Mouse (Mus musculus) hindbrain, embryonic 10.5 days (tissue): ENCODE results near the gene Atp6v1g2. TPM values are rescaled to one million over a fixed set of nuclear protein-coding genes. Genes with fewer than 3 reads are reported as not detected.

Experiments used
- DNase-seq: peaks from one replicate; pipeline ENCODE4 v3.0.0-alpha.2; 2017; ENCODE audit warnings: low spot score
- H3K27ac ChIP-seq: fragments of 300-500 bp; sonication (generic); 2 replicates; pipeline ENCODE4 v1.5.1; 2016; ENCODE audit warnings: mild to moderate bottlenecking, moderate library complexity
- H3K27me3 ChIP-seq: fragments of 300-500 bp; sonication (generic); 2 replicates; pipeline ENCODE4 v1.6.1; 2016; ENCODE audit warnings: mild to moderate bottlenecking; ENCODE audit not compliant: poor library complexity, insufficient read depth, severe bottlenecking
- H3K36me3 ChIP-seq: fragments of 300-500 bp; sonication (generic); 2 replicates; pipeline ENCODE4 v1.6.1; 2016; ENCODE audit warnings: mild to moderate bottlenecking, moderate library complexity
- H3K4me1 ChIP-seq: fragments of 300-500 bp; sonication (generic); replicated peaks from 2 replicates; pipeline ENCODE4 v1.6.1; 2016; ENCODE audit warnings: mild to moderate bottlenecking
- H3K4me3 ChIP-seq: fragments of 300-500 bp; sonication (generic); 2 replicates; pipeline ENCODE4 v1.5.1; 2016; ENCODE audit warnings: mild to moderate bottlenecking, moderate library complexity
- H3K9me3 ChIP-seq: fragments of 300-500 bp; sonication (generic); 2 replicates; pipeline ENCODE4 v1.6.1; 2016; ENCODE audit warnings: mild to moderate bottlenecking, moderate library complexity
- WGBS: fragments of 180-500 bp; shearing (Covaris S2); methylation state at CpG from one replicate; pipeline ENCODE4 v1.1.7; 2016; 5-methylcytosine and 5-hydroxymethylcytosine counted together
- polyA plus RNA-seq: library from polyadenylated mRNA; unstranded; fragments of >200 nt; fragmentation: Nextera tagmentation; extraction: Ambion mirVana; gene quantifications from 2 replicates; pipeline ENCODE4 v1.2.1, GENCODE M21; 2016

Atp6v1g2 gene
- polyA plus RNA-seq, 1 experiment from 2014 or later = 12.9 TPM

DNA sequence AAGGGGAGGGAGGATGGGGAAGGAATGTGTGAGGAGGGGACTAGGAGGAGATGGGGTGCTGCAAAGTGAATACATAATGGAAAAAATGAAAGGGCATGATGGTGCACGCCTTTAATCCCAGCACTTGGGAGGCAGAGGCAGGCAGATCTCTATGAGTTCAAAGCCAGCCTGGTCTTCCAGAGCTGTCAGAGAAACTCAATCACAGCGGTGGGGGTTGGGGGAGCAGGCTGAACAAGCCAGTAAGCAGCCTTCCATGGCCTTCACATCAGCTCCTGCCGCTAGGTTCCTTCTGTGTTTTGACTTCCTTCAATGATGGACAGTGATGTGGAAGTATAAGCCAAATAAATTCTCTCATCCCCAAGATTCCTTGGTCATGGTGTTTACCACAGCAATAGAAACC is 21.8 kb downstream of the Atp6v1g2 start:
- Histone ChIP-seq H3K9me3 (no peaks in the 10 kb centered on the region), H3K27ac (no peak overlapping the region), H3K36me3 (peaks cover 43% of the 10 kb centered on the region), H3K4me3 (no peak overlapping the region), H3K4me1 (peaks cover 4% of the 10 kb centered on the region), H3K27me3 (peaks cover 8% of the 10 kb centered on the region; the same call in 1 of the 2 replicates)
- DNase-seq = no peak
- WGBS = 66% methylated on average over 3 of the region's 3 CpGs

DNA sequence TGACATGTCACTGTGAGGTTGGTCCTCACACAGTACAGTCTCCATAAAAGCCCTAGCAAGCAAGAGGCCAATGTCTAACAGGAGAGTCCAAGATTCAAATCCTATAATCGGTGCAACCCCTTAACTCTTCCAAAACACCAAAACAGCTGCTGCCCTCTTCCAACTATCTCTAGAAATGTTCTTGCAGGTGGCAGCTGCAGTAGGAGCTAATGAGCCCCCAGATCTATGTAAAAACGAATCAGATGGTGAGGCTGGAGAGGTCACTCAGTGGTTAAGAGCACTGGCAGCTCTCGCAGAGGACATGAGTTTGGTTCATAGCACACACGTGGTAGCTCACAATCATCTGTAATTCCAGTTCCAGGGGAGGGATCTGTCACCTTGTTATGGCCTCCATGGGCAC is 22.2 kb downstream of the Atp6v1g2 start:
- H3K9me3 ChIP-seq = no peaks in the 10 kb centered on the region
- H3K4me3 ChIP-seq = no peak overlapping the region
- peaks cover 8% of the 10 kb centered on the region; the same call in 1 of the 2 replicates for H3K27me3 ChIP-seq
- WGBS = 73% methylated on average over 4 of the region's 4 CpGs
- H3K27ac ChIP-seq = no peak overlapping the region
- no peak for DNase-seq
- peaks cover 4% of the 10 kb centered on the region for H3K4me1 ChIP-seq
- peaks cover 39% of the 10 kb centered on the region for H3K36me3 ChIP-seq

DNA sequence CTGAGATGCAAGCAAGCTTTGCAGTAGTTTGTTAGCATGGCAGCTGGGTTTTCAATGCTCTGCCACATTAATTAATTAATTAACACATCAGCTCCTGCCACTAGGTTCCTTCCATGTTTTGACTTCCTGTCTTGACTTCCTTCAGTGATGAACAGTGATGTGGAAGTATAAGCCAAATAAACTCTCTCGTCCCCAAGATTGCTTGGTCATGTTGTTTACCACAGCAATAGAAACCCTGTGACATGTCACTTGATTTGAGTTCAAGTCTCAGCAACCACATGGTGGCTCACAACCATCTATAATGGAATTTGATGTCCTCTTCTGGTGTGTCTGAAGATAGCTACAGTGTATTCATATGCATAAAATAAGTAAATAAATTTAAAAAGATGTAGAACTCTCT is 23.9 kb downstream of the Atp6v1g2 start:
- peaks cover 24% of the 10 kb centered on the region for H3K36me3 ChIP-seq
- WGBS = 85% methylated on average over 1 of the region's 1 CpGs

DNA sequence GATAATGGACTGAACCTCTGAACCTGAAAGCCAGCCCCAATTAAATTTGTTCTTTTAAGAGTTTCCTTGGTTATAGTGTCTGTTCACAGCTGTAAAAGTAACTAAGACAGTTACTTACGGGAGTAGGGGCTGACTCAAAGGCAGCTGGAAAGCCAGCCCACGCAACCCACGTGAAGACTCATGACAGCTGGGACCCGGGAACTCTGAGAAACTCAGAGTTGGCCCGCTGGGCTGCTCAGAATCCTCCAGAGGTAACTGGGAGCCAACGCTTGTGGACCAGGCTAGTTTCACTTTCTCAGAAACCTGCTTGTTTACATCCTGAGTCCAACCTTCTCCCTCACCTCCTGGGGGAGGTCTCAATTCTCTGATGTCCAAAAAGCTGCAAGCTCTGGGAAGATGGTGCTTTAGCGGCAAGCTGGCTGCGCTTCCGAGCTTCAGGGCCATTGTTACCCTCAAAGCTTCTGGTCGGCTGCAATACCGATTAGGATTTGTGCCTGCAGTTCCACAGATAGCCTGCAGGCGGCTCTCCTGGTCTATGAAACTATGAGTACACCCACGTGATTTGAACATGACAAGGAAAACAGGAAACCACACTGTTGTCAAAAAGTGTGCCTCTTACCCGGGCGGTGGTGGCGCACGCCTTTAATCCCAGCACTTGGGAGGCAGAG is 24.5 kb downstream of the Atp6v1g2 start:
- H3K36me3 ChIP-seq = peaks cover 18% of the 10 kb centered on the region

More for the DNA sequence above, 23.9 kb downstream of the Atp6v1g2 start:
- peaks cover 18% of the 10 kb centered on the region for H3K27me3 ChIP-seq
- H3K27ac ChIP-seq = no peak overlapping the region
- H3K9me3 ChIP-seq = no peaks in the 10 kb centered on the region
- DNase-seq = no peak
- no peak overlapping the region for H3K4me3 ChIP-seq
- H3K4me1 ChIP-seq = peaks cover 9% of the 10 kb centered on the region

DNA sequence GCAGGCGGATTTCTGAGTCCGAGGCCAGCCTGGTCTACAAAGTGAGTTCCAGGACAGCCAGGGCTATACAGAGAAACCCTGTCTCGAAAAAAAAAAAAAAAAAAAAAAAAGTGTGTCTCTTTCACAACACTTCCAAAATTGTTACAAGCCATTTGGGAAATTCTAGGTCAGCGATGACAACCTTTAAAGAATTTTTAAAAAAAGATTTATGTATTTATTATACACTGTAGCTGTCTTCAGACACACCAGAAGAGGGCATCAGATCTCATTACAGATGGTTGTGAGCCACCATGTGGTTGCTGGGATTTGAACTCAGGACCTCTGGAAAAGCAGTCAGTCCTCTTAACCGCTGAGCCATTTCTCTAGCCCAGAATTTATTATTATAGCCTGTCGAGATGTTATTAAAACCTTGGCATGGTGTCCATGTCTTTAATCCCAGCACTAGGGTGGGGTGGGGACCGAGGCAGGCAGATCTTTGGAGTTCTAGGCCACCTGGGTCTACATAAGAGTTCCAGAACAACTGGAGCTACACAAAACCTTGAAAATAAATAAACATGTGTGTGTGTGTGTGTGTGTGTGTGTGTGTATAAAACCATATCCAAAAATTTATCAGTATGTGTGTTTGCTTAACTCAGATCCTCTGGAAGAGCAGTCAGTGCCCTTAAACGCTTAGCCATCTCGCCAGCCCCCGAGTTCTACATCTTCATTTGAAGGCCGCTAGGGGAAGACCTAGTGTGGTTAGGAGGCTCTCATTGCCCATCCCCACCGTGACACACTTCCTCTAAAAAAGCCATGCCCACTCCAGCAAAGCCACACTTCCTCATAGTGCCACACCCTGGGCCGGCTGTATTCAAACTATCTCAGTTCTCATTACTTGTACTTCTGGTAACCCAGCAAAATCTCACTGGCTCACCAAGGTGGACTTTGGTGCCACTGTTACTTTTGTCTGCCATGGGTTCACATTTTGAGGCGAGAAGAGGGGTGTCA is 25.3 kb downstream of the Atp6v1g2 start:
- no peaks in the 10 kb centered on the region for H3K9me3 ChIP-seq
- H3K4me3 ChIP-seq = no peak overlapping the region
- H3K27me3 ChIP-seq = peaks cover 32% of the 10 kb centered on the region
- H3K4me1 ChIP-seq = peaks cover 21% of the 10 kb centered on the region
- no peak overlapping the region for H3K27ac ChIP-seq
- peaks cover 10% of the 10 kb centered on the region for H3K36me3 ChIP-seq
- DNase-seq = no peak
- WGBS = 69% methylated on average over 13 of the region's 14 CpGs

More for the DNA sequence above, 24.5 kb downstream of the Atp6v1g2 start:
- Histone ChIP-seq H3K4me3 (peak overlapping the region; percentile 40), H3K9me3 (no peaks in the 10 kb centered on the region), H3K27me3 (peaks cover 24% of the 10 kb centered on the region), H3K4me1 (peaks cover 13% of the 10 kb centered on the region), H3K27ac (peak overlapping the region; percentile 47; the same call in 1 of the 2 replicates)
- 16% methylated on average over 17 of the region's 17 CpGs for WGBS
- DNase-seq = peak; percentile 89

DNA sequence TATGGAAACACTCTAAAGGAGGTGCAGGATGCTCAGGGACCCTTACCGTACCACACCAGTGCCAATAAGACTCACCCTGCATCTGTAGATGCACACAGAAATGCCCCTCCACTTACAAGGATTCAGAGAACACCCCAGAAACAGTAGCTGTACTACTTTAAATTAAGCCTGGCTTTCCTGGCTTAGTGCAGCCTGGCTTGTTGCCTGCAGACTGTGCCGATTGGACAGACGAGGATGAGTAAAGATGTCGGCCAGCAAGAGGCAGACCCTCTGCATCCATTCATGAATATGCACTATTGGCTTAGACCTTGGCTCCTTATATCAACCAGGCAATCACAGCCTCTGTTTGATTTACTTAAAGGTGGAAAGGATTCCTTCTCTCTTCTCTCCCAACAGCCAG is 26.2 kb downstream of the Atp6v1g2 start:
- Histone ChIP-seq H3K4me1 (peaks cover 26% of the 10 kb centered on the region), H3K27ac (no peak overlapping the region), H3K27me3 (peaks cover 40% of the 10 kb centered on the region), H3K9me3 (no peaks in the 10 kb centered on the region), H3K36me3 (peaks cover 1% of the 10 kb centered on the region; the same call in 1 of the 2 replicates), H3K4me3 (no peak overlapping the region)
- no peak for DNase-seq
- 80% methylated on average over 4 of the region's 4 CpGs for WGBS

DNA sequence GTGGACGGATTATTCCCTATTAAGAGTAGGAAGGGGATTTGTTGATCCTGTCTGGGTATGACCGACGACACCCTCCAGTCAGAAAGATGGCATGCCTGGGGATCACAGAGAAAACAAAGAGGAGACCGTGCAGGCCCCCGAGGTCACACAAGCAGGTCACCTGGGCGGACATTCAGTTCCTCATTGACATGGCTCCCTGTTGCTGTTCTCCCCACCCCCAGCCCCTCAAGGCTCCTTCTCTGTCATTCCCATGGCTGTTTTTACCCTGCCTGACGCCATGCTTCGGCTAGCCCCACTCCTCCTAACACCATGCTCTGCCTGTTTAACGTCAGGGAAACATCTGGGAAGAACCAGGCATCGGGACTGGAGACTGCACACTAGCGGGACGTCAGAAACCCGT is 28.2 kb downstream of the Atp6v1g2 start:
- 66% methylated on average over 13 of the region's 13 CpGs for WGBS
- H3K27me3 ChIP-seq = peaks cover 52% of the 10 kb centered on the region
- no peaks in the 10 kb centered on the region for H3K36me3 ChIP-seq
- no peak overlapping the region for H3K4me3 ChIP-seq
- H3K27ac ChIP-seq = no peak overlapping the region
- no peaks in the 10 kb centered on the region for H3K9me3 ChIP-seq
- no peak for DNase-seq
- peaks cover 26% of the 10 kb centered on the region for H3K4me1 ChIP-seq

DNA sequence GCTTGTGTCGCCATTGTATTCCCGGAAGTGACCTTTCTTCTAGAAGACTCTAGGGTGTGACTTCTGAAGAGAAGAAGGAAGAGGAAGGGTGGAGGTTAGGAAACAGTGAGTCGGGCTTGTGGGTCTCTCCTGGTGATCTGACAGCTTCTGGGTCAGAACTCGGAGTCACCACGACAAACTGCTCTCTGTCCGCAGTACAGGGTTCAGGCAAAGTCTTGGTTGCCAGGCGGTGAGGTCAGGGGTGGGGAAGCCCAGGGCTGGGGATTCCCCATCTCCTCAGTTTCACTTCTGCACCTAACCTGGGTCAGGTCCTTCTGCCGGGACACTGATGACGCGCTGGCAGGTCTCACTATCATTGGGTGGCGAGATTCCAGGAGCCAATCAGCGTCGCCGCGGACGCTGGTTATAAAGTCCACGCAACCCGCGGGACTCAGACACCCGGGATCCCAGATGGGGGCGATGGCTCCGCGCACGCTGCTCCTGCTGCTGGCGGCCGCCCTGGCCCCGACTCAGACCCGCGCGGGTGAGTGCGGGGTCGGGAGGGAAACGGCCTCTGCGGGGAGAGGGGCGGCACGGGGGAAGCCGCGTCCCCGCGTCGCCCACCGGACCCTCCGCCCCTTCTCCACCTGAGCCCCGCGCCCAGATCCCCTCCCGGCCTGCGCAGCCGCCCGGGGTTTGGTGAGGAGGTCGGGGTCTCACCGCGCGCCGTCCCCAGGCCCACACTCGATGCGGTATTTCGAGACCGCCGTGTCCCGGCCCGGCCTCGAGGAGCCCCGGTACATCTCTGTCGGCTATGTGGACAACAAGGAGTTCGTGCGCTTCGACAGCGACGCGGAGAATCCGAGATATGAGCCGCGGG is 29.4 kb downstream of the Atp6v1g2 start, which contains the start of gene H2-D1:
TSS of gene H2-D1 (plus strand) at position 67 of the 859 bp plus-strand sequence.
- 1% methylated on average over 73 of the region's 73 CpGs for WGBS
- DNase-seq = peak; percentile 86
- Histone ChIP-seq H3K36me3 (no peaks in the 10 kb centered on the region), H3K4me3 (peak within 1 kb of the TSS; percentile 69), H3K27me3 (peaks cover 49% of the 10 kb centered on the region), H3K4me1 (peaks cover 23% of the 10 kb centered on the region), H3K27ac (peak within 1 kb of the TSS; percentile 84), H3K9me3 (no peaks in the 10 kb centered on the region)

DNA sequence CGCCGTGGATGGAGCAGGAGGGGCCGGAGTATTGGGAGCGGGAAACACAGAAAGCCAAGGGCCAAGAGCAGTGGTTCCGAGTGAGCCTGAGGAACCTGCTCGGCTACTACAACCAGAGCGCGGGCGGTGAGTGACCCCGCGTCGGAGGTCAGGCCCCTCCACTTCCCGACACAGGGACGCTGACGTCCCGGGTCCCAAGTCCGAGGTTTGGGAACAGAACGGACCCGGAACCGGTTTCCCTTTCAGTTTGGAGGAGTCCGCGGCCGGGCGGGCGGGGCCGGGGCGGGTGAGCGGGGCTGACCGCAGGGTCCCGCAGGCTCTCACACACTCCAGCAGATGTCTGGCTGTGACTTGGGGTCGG is 30.0 kb downstream of the Atp6v1g2 start:
- Histone ChIP-seq H3K27me3 (peaks cover 48% of the 10 kb centered on the region), H3K9me3 (no peaks in the 10 kb centered on the region), H3K36me3 (no peaks in the 10 kb centered on the region), H3K27ac (peak overlapping the region; percentile 84), H3K4me1 (peaks cover 22% of the 10 kb centered on the region), H3K4me3 (peak overlapping the region; percentile 69)
- WGBS = 1% methylated on average over 31 of the region's 31 CpGs
- peak; percentile 42 for DNase-seq

DNA sequence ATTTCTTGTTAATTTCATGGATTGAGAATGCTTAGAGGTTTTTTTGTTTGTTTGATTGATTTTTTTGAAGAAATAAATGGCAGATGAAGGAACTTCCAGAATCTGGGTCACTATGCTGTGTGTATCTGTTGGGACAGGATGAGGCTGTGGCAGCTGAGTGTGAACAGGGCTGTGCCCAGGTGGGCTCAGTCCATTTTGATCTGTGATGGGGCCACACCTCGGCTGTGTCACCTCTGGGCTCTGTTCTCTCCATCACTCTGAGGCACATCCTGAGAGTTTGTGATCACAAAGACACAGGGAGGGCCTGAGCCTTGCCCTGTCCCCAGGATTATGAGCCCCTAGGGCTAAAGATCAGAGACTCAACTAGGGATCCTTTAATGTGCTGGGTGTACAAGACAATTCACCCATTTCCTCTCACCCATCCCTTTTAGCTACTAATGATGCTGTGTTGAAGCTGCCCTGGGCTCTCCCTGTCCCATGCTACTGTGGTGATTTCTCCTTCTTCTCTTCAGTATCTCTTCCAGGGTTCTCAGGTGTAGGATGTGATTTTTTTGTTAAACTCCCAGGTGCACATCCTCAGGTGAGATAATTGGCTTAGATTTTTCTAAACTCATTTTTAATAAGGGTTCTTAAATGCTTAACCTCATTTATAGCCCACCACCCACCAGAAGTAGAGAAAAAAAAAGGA is 34.1 kb downstream of the Atp6v1g2 start:
- Histone ChIP-seq H3K9me3 (no peaks in the 10 kb centered on the region), H3K36me3 (no peaks in the 10 kb centered on the region), H3K27ac (no peak overlapping the region), H3K4me3 (no peak overlapping the region), H3K4me1 (peaks cover 15% of the 10 kb centered on the region), H3K27me3 (peaks cover 36% of the 10 kb centered on the region)
- no peak for DNase-seq
- 84% methylated on average over 1 of the region's 1 CpGs for WGBS

DNA sequence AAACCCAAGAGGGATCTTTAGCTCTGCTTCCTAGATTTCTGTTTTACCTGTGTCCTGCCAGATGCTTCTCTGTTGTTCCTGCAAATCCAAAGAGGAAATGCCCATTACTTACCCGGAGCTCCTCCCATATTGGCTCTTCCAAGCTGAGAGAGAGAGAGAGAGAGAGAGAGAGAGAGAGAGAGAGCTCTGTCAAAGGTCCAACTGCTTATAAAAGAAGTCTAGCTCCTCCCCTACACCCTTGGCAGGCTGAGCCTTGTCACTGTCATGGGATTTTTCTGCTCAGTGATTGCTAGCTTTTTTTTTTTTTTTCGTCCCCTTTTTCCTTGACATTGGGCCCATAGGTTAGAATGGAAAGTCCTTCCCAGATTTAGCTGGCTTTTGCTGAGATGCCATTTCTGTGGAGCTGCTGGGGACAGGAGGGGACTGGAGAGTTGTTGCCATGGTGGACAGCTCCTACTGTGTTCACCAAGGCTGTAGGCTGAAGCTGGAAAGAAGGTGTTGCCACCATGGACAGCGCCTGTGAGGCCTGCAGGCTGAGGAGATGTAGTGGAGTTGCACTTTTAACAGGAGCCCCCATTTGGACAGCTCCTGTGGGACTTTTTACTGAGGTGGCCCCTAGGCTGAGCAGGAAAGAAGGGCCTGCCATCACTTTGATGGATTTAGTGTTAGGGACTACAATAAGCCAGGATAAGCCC is 36.3 kb downstream of the Atp6v1g2 start:
- H3K9me3 ChIP-seq = no peaks in the 10 kb centered on the region
- no peaks in the 10 kb centered on the region for H3K36me3 ChIP-seq
- peak; percentile 58 for DNase-seq
- no peak overlapping the region for H3K27ac ChIP-seq
- WGBS = 34% methylated on average over 3 of the region's 3 CpGs
- peaks cover 15% of the 10 kb centered on the region for H3K27me3 ChIP-seq
- no peaks in the 10 kb centered on the region for H3K4me1 ChIP-seq
- H3K4me3 ChIP-seq = no peak overlapping the region
